Mouse (Mus musculus): ENCODE data around the gene Il15ra.

- TF ChIP-seq CTCF (IDR thresholded peaks at IDR 0.05; ENCODE audit: borderline replicate concordance, insufficient read depth, low read depth, low read length): no peak
- no peak for TF ChIP-seq POLR2A (IDR thresholded peaks at IDR 0.05; ENCODE audit: borderline replicate concordance, insufficient read depth, low read length)
These were observed 11.0 kb upstream of the Il15ra start for GRCm38 (mm10) chr2:11694104-11694503.
